Mouse (Mus musculus) limb, embryonic 15.5 days (tissue): ENCODE data around the gene Slc25a21. TPM values are rescaled to one million over a fixed set of nuclear protein-coding genes. Genes with fewer than 3 reads are reported as not detected.

Experiments used
- ATAC-seq: fragments of 200-750 bp; cut with Nextera tagmentation; 2 replicates; pipeline ENCODE4 v1.8.0; 2017; ENCODE audit warnings: low read depth, moderate TSS enrichment; ENCODE audit not compliant: insufficient number of reproducible peaks, low FRiP score, low TSS enrichment
- H3K27ac ChIP-seq: fragments of 300-500 bp; sonication (generic); 2 replicates; pipeline ENCODE4 v1.5.1; 2015; ENCODE audit warnings: moderate library complexity, mild to moderate bottlenecking, inconsistent platforms
- H3K27me3 ChIP-seq: fragments of 300-500 bp; sonication (generic); 2 replicates; pipeline ENCODE4 v1.6.1; 2015; ENCODE audit warnings: inconsistent platforms
- H3K36me3 ChIP-seq: fragments of 300-500 bp; sonication (generic); 2 replicates; pipeline ENCODE4 v1.6.1; 2015; ENCODE audit warnings: inconsistent platforms
- H3K4me1 ChIP-seq: fragments of 300-500 bp; sonication (generic); 2 replicates; pipeline ENCODE4 v1.6.1; 2015; ENCODE audit warnings: inconsistent platforms
- H3K4me2 ChIP-seq: fragments of 300-500 bp; sonication (generic); 2 replicates; pipeline ENCODE4 v1.6.1; 2015; ENCODE audit warnings: mild to moderate bottlenecking, inconsistent platforms
- H3K4me3 ChIP-seq: fragments of 300-500 bp; sonication (generic); 2 replicates; pipeline ENCODE4 v1.5.1; 2015; ENCODE audit warnings: mild to moderate bottlenecking, inconsistent platforms
- H3K9ac ChIP-seq: fragments of 300-500 bp; sonication (generic); 2 replicates; pipeline ENCODE4 v1.6.1; 2015; ENCODE audit warnings: inconsistent platforms
- H3K9me3 ChIP-seq: fragments of 300-500 bp; sonication (generic); 2 replicates; pipeline ENCODE4 v1.6.1; 2016; ENCODE audit warnings: inconsistent platforms
- WGBS: fragments of 180-500 bp; shearing (Covaris S2); methylation state at CpG from one replicate; pipeline ENCODE4 v1.1.7; 2015; 5-methylcytosine and 5-hydroxymethylcytosine counted together
- polyA plus RNA-seq: library from polyadenylated mRNA; unstranded; fragments of >200 nt; fragmentation: Nextera tagmentation; extraction: Ambion mirVana; gene quantifications from 2 replicates; pipeline ENCODE4 v1.2.1, GENCODE M21; 2015

Slc25a21 gene
- polyA plus RNA-seq, 1 experiment from 2014 or later: 0.40 TPM

DNA sequence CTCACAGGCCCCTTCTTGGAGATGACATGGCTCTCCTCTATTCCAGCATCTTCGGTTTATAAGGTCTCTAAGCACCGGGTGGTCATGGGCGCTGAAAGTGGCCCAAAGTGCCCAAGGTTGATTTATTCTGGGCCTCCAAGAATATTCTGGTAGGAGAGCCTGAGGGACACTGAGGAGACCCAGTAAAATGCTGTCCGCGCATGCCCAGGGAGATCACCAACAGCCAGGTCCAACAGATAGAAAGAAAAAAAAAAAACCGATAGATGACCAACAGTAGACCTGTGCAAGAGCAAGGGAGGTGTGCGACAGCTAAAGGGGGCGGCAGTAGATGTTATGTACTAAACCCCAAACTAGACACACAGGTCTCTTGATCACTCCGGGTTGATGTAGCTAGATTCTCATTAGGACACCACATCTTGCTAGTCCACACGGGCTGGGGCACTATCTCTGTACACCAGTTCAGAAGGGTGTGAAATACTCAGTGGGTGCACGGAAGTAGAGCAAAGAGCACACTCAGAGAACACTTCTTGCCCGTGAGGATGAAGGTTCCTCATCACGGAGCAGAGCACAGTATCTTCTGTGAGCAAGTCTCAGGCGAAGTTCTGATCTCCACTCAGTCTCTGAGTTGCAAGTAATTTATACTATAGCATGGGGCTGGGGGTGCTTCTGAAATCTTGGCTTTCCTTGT, 503.7 kb downstream of the Slc25a21 start:
- Histone ChIP-seq H3K4me2 (no peak overlapping the region), H3K4me1 (peaks cover 50% of the 10 kb centered on the region), H3K9ac (no peak overlapping the region), H3K27me3 (peaks cover 94% of the 10 kb centered on the region), H3K36me3 (no peaks in the 10 kb centered on the region), H3K9me3 (no peaks in the 10 kb centered on the region), H3K27ac (no peak overlapping the region), H3K4me3 (no peak overlapping the region)
- no peak for ATAC-seq
- 18% methylated on average over 14 of the region's 14 CpGs for WGBS

DNA sequence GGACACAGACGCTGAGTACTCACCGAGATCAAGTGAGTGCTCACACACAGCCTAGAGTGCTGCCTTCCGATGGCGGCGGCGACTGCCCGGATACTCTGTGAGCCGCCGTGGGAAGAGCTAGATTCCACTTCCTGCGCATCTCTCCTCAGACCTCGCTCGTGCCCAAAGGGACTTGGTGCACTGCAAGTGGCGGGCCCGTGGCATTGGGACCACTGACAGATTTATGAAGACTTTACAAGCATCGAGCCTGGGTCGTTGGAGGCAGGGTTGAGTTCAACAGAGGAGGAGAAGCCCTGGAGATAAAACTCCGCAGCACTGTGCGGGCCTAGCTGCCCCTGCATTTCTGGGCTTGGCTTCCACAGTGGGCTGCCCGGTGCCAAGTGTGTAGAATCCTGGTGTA, 504.7 kb downstream of the Slc25a21 start:
- Histone ChIP-seq H3K27ac (no peak overlapping the region), H3K27me3 (peaks cover 100% of the 10 kb centered on the region), H3K4me2 (peak overlapping the region; percentile 20; the same call in 1 of the 2 replicates), H3K4me3 (peak overlapping the region; percentile 28; the same call in 1 of the 2 replicates), H3K9me3 (no peaks in the 10 kb centered on the region), H3K9ac (no peak overlapping the region), H3K4me1 (peaks cover 50% of the 10 kb centered on the region), H3K36me3 (no peaks in the 10 kb centered on the region)
- WGBS: 10% methylated on average over 19 of the region's 19 CpGs
- no peak for ATAC-seq

DNA sequence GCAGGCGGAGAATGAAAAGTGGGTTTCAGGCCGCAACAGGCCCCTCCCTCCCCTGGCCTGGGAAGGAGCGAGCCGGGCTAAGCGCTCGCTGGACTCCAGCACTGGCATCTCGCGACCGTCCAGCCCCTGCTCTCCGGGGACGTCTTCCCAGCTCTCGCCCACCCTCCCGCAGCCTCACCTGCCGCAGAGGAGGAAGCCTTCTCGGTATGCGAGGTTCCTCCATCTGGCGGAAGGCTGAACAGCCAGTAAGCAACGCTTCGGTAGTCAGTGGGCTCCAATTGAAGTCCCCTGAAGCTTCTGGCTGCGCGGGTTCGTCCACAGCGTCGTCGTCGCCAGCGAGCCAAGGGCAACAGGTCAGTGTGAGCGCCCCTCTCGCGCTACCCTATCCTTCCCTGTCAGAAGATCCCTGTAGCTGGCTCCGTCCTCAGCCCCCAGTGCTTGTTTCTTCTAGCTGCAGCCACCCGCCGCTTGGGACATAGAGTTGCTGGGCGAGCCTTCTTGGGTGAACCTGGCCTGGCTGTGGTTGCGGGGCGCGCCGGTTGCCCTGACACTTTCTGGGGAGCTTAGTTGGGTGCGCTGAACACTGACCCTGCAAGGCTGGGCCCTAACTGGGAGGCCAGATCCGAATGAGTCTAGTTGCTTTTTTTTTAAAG, 505.7 kb downstream of the Slc25a21 start, which contains the start of gene Pax9:
Pax9 (plus strand) TSS at position 341 of the 653 bp plus-strand sequence.
- H3K27ac ChIP-seq: no peak within 1 kb of the TSS
- peaks cover 97% of the 10 kb centered on the region for H3K27me3 ChIP-seq

DNA sequence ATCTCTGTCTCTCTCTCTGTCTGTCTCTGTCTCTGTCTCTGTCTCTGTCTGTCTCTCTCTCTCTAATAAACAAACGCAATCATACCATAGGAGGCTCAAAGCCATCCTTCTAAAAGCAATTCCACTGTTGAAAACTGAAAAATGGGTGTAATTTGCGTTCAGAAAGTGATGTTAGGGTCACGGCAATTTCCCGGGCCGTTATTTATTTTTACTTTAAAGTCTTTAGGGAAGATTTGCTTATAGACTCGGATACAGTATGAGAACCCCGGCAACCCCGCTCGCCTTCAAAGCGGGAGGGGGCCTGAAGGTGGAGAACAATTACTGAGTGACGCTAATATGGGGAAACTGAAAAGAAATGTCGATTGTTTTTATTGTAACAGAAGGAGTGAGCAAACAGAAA, 506.3 kb downstream of the Slc25a21 start:
- Histone ChIP-seq H3K4me1 (peaks cover 35% of the 10 kb centered on the region), H3K9ac (no peak overlapping the region), H3K27me3 (peaks cover 97% of the 10 kb centered on the region), H3K36me3 (no peaks in the 10 kb centered on the region), H3K4me2 (peak overlapping the region; percentile 42), H3K4me3 (peak overlapping the region; percentile 28), H3K27ac (no peak overlapping the region), H3K9me3 (no peaks in the 10 kb centered on the region)
- 7% methylated on average over 12 of the region's 12 CpGs for WGBS
- ATAC-seq: no peak

More for the DNA sequence above, 505.7 kb downstream of the Slc25a21 start, which contains the start of gene Pax9:
- peaks cover 40% of the 10 kb centered on the region for H3K4me1 ChIP-seq
- no peak within 1 kb of the TSS for H3K9ac ChIP-seq
- H3K9me3 ChIP-seq: no peaks in the 10 kb centered on the region
- no peaks in the 10 kb centered on the region for H3K36me3 ChIP-seq
- 1% methylated on average over 40 of the region's 40 CpGs for WGBS
- ATAC-seq: no peak
- peak within 1 kb of the TSS; percentile 42 for H3K4me2 ChIP-seq
- H3K4me3 ChIP-seq: peak within 1 kb of the TSS; percentile 28

DNA sequence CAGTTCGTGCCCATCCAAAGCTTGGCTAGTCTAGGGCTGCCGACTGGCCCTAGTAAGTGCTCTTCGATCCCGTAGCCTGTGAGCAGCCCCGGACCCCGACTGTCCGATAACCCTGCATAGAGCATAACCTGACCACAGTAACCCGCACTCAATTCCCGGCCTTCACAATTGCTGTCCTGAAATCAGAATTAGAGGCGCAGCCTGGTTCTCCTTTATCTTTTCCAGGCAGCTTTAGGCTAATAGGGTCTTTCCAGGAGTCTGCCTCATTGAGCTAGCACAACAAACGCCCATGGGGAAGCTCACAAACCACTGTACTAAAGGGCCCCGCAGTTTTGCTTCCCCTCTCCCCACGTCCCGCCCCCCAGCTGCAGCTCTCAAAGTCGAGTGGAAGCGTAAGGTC, 506.9 kb downstream of the Slc25a21 start:
- no peak overlapping the region for H3K9ac ChIP-seq
- ATAC-seq: no peak
- H3K27ac ChIP-seq: no peak overlapping the region
- no peaks in the 10 kb centered on the region for H3K9me3 ChIP-seq
- peak overlapping the region; percentile 4 for H3K4me3 ChIP-seq
- H3K4me1 ChIP-seq: peaks cover 28% of the 10 kb centered on the region
- WGBS: 7% methylated on average over 16 of the region's 16 CpGs
- H3K27me3 ChIP-seq: peaks cover 93% of the 10 kb centered on the region
- no peaks in the 10 kb centered on the region for H3K36me3 ChIP-seq
- 0 out of 2 replicates have a peak overlapping the region, but pooled peaks have one; percentile 10 for H3K4me2 ChIP-seq

DNA sequence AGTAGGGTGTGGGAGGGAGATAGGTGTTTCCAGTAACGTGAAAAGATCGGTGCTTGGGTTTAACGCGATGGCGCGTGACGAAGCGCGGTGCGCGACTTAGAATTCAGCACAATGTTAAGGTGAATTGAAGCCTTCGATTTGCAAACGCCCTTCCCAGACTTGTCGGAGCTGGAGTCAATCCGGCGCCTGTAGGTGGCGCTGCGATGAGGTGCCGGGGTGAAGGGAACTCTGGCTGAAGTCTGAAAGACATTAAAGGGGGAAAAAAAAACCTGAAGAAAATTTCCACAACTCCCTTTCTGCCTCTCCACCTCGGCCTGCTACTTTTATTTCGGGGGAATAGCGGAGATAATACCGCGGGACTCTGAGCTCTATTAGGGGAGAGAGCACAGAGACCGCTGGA, 507.5 kb downstream of the Slc25a21 start:
- 2% methylated on average over 25 of the region's 25 CpGs for WGBS
- Histone ChIP-seq H3K36me3 (no peaks in the 10 kb centered on the region), H3K9me3 (no peaks in the 10 kb centered on the region), H3K4me1 (peaks cover 23% of the 10 kb centered on the region), H3K9ac (no peak overlapping the region), H3K27ac (no peak overlapping the region), H3K4me2 (peak overlapping the region; percentile 10; the same call in 1 of the 2 replicates), H3K4me3 (peak overlapping the region; percentile 4; the same call in 1 of the 2 replicates), H3K27me3 (peaks cover 86% of the 10 kb centered on the region)
- no peak for ATAC-seq

DNA sequence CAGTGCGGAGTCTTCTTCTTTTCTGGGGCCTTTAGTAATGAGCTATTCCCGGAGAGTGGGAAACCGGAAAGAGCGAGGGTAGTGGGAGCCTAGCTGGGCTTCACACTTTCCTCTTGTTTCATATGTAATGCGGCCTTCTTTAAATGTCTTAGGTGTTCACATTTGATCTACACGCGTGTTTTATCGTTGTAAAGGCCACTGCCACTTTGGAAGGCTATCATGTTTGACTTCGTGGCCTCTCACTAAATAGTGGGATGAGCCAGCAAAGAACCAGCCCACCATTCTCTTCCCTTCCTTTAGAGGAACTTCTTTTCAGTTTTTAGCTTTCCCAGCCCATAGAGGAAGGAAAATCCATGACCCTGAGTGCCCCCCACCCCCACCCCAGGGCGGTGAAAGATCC, 507.9 kb downstream of the Slc25a21 start:
- peaks cover 21% of the 10 kb centered on the region for H3K4me1 ChIP-seq
- peak overlapping the region; percentile 10; the same call in 1 of the 2 replicates for H3K4me2 ChIP-seq
- 9% methylated on average over 10 of the region's 10 CpGs for WGBS
- H3K9me3 ChIP-seq: no peaks in the 10 kb centered on the region
- H3K27ac ChIP-seq: no peak overlapping the region
- no peaks in the 10 kb centered on the region for H3K36me3 ChIP-seq
- H3K27me3 ChIP-seq: peaks cover 85% of the 10 kb centered on the region
- ATAC-seq: no peak
- no peak overlapping the region for H3K4me3 ChIP-seq
- no peak overlapping the region for H3K9ac ChIP-seq

DNA sequence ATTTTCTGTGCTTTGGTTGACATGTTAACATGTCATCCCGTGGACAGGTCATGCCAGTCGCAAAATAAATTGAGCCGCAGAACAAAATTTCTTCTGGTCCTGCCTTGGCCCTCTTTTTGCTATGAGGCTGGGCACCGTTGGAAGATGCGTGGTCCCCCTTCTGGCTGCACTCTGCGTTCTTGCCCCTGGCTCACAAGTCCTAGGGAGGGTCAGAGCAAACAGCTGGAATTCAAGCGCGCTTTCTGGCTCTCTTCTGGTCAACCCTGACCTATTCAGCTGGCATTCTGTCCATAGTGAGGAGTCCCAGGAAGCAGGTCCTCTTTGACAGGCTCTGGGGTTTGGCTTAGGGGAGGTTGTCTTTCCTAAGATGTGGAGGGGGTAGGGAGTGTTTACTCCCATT, 508.4 kb downstream of the Slc25a21 start:
- no peak overlapping the region for H3K4me2 ChIP-seq
- no peak overlapping the region for H3K27ac ChIP-seq
- H3K27me3 ChIP-seq: peaks cover 85% of the 10 kb centered on the region
- no peak for ATAC-seq
- no peak overlapping the region for H3K9ac ChIP-seq
- H3K36me3 ChIP-seq: no peaks in the 10 kb centered on the region
- 13% methylated on average over 8 of the region's 8 CpGs for WGBS
- peaks cover 21% of the 10 kb centered on the region for H3K4me1 ChIP-seq
- H3K9me3 ChIP-seq: no peaks in the 10 kb centered on the region
- H3K4me3 ChIP-seq: no peak overlapping the region

DNA sequence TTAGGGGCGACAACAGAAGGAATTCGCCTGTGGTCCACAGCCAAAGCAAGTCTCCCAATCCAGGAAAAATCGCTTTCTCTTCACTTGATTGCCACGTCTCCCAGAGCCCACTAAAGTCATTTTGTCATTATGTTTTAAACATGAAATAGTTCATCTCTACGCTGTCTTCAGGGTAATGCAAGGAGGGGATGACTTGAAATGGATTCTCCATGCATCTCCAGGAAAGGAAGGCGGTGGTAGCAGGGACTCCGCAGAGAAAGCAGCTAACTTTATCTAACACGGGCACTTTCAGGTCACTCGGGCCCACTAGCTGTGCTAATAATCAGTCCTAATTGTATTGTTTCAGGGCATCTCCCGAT, 508.8 kb downstream of the Slc25a21 start:
- H3K9ac ChIP-seq: no peak overlapping the region
- H3K27me3 ChIP-seq: peaks cover 85% of the 10 kb centered on the region
- H3K36me3 ChIP-seq: no peaks in the 10 kb centered on the region
- WGBS: 14% methylated on average over 10 of the region's 10 CpGs
- H3K4me2 ChIP-seq: no peak overlapping the region
- no peak for ATAC-seq
- H3K4me3 ChIP-seq: no peak overlapping the region
- H3K27ac ChIP-seq: no peak overlapping the region
- no peaks in the 10 kb centered on the region for H3K9me3 ChIP-seq
- H3K4me1 ChIP-seq: peaks cover 21% of the 10 kb centered on the region

DNA sequence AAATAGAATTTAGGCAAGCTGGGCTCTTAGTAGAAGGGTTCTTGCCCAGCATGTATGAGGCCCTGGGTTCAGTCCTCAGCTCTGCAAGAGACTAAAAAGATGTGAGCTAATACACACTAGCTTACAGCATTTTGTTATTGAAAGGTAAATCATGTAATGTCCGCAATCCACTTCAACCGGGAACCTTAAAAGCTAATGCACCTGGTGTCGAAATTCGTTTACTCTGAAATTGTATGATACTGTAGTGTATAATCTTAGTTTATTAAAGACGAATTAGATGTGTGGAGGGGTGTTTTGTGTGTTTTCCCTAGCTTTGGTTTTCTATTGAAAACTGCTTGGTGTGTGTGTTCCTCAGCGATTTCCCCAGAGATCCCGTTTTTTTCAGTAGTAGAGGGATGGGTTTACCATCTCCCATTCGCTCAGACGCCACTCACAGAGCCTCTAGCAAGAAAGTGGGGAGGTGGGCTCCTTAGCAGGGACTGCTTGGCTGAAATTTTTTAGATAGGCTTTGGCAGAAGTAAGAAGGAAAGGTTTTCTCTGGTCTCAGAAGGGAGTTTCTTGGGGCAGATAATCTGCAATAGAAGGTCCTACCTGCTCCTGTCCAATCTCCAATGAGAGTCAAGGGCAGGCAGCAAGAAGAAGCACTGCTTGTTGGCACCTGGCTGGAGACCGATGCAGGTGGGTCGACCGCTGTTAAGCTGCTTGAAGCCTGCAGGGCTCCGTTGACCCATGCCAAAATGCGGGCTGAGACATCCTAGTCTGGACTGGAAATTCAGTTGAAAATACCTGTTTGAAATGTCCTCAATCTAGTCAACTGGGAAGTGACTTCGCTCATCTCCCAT, 509.4 kb downstream of the Slc25a21 start:
- Histone ChIP-seq H3K36me3 (no peaks in the 10 kb centered on the region), H3K4me3 (no peak overlapping the region), H3K4me2 (no peak overlapping the region), H3K27ac (no peak overlapping the region), H3K9ac (no peak overlapping the region), H3K27me3 (peaks cover 85% of the 10 kb centered on the region), H3K4me1 (peaks cover 21% of the 10 kb centered on the region), H3K9me3 (no peaks in the 10 kb centered on the region)
- WGBS: 14% methylated on average over 15 of the region's 15 CpGs
- ATAC-seq: no peak

DNA sequence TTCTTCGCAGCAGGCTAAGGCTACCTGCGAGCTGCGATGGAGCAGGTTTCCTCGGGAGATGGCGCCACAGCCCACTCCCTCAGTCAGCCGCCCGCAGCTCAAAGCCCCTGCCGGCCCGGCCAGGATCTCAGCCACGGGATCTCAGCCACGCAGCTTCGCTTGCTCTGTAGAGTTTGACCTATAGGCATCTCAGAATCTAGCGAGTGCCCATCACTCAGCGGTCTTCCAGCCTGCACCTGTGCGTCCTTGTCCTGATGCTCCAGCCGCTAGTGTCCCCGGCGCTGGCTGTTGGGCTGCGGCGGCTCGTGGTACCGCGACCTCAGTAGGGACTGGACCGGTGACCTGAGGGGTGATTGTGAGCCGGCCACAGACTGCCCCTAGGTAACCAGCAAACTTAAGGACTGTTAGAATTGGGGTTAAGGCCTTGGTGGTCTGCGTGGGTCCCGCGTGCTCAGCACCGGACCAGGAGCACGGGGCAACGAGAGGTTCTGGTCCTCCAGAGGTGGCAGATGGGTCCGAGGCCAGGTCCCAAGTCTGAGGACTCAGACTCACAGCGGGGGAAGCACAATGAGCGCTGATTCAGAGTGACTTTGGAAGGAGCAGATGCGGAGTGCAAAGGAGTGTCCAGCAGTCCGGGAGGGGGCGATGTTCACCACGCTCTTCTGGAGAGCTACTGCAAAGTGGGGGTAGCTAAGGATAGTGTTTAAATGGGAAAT, 516.0 kb downstream of the Slc25a21 start:
- Histone ChIP-seq H3K4me1 (peaks cover 7% of the 10 kb centered on the region), H3K36me3 (no peaks in the 10 kb centered on the region), H3K4me3 (peak overlapping the region; percentile 35), H3K27ac (no peak overlapping the region), H3K9ac (0 out of 2 replicates have a peak overlapping the region, but pooled peaks have one; percentile 20), H3K9me3 (no peaks in the 10 kb centered on the region), H3K4me2 (peak overlapping the region; percentile 81), H3K27me3 (peaks cover 71% of the 10 kb centered on the region)
- ATAC-seq: no peak
- under 1% methylated on average over 38 of the region's 38 CpGs for WGBS
